Mouse (Mus musculus) midbrain, embryonic 12.5 days (tissue): ENCODE results near the gene Micu1. TPM values are rescaled to one million over a fixed set of nuclear protein-coding genes. Genes with fewer than 3 reads are reported as not detected.

ENCODE experiments used
- ATAC-seq: fragments of 200-750 bp; cut with Nextera tagmentation; 2 replicates; pipeline ENCODE4 v1.8.0; 2017; ENCODE audit warnings: low read depth, moderate TSS enrichment, moderate library complexity; ENCODE audit not compliant: low FRiP score
- H3K27ac ChIP-seq: fragments of 300-500 bp; sonication (generic); replicated peaks from 2 replicates; pipeline ENCODE4 v1.5.1; 2016; ENCODE audit warnings: mild to moderate bottlenecking
- H3K27me3 ChIP-seq: fragments of 300-500 bp; sonication (generic); 2 replicates; pipeline ENCODE4 v1.6.1; 2016; ENCODE audit warnings: mild to moderate bottlenecking
- H3K36me3 ChIP-seq: fragments of 300-500 bp; sonication (generic); 2 replicates; pipeline ENCODE4 v1.6.1; 2016
- H3K4me1 ChIP-seq: fragments of 300-500 bp; sonication (generic); 2 replicates; pipeline ENCODE4 v1.6.1; 2016
- H3K4me2 ChIP-seq: fragments of 300-500 bp; sonication (generic); replicated peaks from 2 replicates; pipeline ENCODE4 v1.6.1; 2016; ENCODE audit warnings: mild to moderate bottlenecking, moderate library complexity
- H3K4me3 ChIP-seq: fragments of 300-500 bp; sonication (generic); 2 replicates; pipeline ENCODE4 v1.5.1; 2016; ENCODE audit warnings: mild to moderate bottlenecking
- H3K9ac ChIP-seq: fragments of 300-500 bp; sonication (generic); replicated peaks from 2 replicates; pipeline ENCODE4 v1.6.1; 2016; ENCODE audit warnings: mild to moderate bottlenecking, moderate library complexity
- H3K9me3 ChIP-seq: fragments of 300-500 bp; sonication (generic); 2 replicates; pipeline ENCODE4 v1.6.1; 2016; ENCODE audit warnings: mild to moderate bottlenecking
- WGBS: fragments of 180-500 bp; shearing (Covaris S2); methylation state at CpG from one replicate; pipeline ENCODE4 v1.1.7; 2016; 5-methylcytosine and 5-hydroxymethylcytosine counted together
- polyA plus RNA-seq: library from polyadenylated mRNA; unstranded; fragments of >200 nt; fragmentation: Nextera tagmentation; extraction: Ambion mirVana; gene quantifications from 2 replicates; pipeline ENCODE4 v1.2.1, GENCODE M21; 2016

Gene Micu1
- polyA plus RNA-seq, 1 experiment from 2014 or later: 75.3 TPM

DNA sequence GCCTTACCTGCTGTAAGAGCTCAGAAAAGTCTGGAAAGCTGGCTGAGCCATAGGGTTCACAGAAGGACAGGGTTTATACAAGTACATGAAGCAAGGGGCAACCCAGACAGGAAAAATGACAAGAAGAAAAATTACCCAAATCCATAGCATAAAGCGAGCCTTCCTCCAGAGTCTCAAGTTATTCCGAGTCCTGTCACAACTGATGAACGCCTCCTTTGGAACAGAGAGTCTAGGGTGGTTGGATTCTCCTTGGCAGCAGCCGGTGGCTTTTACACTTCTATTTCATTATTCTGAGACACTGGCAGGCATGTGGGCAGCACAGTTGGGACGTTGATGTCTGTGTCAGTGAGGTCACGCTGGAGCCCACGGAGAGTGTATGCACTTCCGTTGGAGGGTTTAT lies 115.7 kb downstream of the Micu1 start:
- ATAC-seq: no peak
- WGBS: 91% methylated on average over 8 of the region's 8 CpGs
- H3K4me1 ChIP-seq: peaks cover 4% of the 10 kb centered on the region; the same call in 1 of the 2 replicates
- H3K9me3 ChIP-seq: no peaks in the 10 kb centered on the region
- H3K4me3 ChIP-seq: no peak overlapping the region
- no peaks in the 10 kb centered on the region for H3K36me3 ChIP-seq
- no peak overlapping the region for H3K9ac ChIP-seq
- no peak overlapping the region for H3K4me2 ChIP-seq
- no peak overlapping the region for H3K27ac ChIP-seq
- no peaks in the 10 kb centered on the region for H3K27me3 ChIP-seq

DNA sequence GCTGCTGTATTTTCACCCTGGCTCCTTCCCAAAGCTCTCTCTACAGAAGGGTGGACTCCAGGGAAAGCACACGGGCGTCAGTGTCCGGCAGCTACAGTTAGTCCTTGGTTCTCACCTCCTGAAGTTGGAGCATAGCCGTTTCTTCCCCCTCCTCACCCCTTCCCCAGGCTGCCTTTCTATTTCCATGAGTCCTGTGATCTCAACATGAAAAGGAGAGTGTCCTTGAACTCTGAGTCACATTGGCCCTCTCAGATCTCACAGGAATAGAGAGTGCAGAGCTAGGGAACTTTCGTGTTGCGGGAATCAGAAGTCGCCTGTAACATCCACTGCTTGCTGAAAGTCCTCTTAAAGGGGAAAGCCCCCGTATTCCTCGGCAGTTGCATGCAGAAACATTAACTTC lies 116.9 kb downstream of the Micu1 start:
- ATAC-seq: no peak
- H3K4me1 ChIP-seq: no peaks in the 10 kb centered on the region
- no peak overlapping the region for H3K4me3 ChIP-seq
- H3K27me3 ChIP-seq: no peaks in the 10 kb centered on the region
- H3K9me3 ChIP-seq: no peaks in the 10 kb centered on the region
- no peak overlapping the region for H3K9ac ChIP-seq
- no peaks in the 10 kb centered on the region for H3K36me3 ChIP-seq
- WGBS: 90% methylated on average over 9 of the region's 9 CpGs
- no peak overlapping the region for H3K27ac ChIP-seq
- H3K4me2 ChIP-seq: no peak overlapping the region

DNA sequence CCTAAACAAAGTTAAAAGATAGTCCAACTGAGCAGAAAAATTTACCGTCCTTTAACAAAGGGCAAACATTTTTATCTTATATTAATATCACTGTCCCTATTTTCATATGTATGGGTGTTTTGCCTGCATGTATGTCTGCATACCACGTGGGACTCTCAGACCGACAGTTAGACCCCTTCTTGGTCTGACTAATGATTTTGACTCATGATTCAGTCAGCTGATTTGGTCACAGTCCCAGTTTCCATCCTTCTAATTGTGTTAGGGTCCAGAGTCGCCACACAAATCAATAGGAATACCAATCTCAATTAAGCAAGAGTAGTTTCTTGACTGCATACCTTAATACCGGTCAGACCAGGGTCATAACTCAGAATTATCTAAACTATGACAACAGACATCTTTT lies 118.6 kb downstream of the Micu1 start:
- 89% methylated on average over 5 of the region's 5 CpGs for WGBS

DNA sequence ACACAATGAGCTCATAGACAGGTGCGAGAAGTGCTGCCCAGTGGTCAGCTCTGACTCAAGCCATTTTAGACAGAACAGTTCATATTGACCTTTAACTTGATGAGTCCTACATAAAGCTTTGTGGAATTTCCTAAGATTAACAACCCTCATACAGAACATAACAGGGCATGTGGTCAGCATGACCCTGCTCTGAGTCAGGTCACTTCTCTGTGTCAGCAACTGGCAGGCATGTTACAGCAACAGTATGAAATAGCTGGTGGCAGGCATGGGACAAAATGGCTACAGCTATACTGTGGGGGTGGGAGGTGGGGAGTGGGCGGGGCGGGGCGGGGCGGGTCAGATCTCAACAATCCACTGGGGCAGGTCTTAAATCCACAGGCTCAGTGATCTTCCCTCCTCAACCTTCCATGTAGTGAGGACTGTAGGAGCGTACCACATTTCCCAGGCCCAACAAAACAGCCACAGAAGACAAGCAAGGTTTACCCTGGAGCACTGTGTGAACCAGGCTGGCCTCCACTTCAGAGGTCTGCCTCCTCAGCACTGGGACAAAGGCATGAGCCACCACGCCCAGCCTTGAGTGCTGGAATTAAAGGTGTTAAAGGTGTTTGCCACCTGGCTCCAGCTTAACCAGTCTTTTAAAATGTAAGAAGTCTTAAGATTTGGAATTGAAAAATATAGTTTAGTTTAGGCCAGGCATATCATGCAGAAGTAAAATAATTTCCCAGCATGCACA lies 119.2 kb downstream of the Micu1 start:
- Histone ChIP-seq H3K27me3 (no peaks in the 10 kb centered on the region), H3K4me1 (no peaks in the 10 kb centered on the region), H3K36me3 (no peaks in the 10 kb centered on the region), H3K9ac (no peak overlapping the region), H3K27ac (no peak overlapping the region), H3K4me3 (no peak overlapping the region), H3K9me3 (no peaks in the 10 kb centered on the region), H3K4me2 (no peak overlapping the region)
- 77% methylated on average over 7 of the region's 7 CpGs for WGBS
- no peak for ATAC-seq

More for the DNA sequence above, 118.6 kb downstream of the Micu1 start:
- H3K4me3 ChIP-seq: no peak overlapping the region
- no peak overlapping the region for H3K4me2 ChIP-seq
- H3K9me3 ChIP-seq: no peaks in the 10 kb centered on the region
- no peak overlapping the region for H3K27ac ChIP-seq
- H3K9ac ChIP-seq: no peak overlapping the region
- no peaks in the 10 kb centered on the region for H3K4me1 ChIP-seq
- no peak for ATAC-seq
- no peaks in the 10 kb centered on the region for H3K36me3 ChIP-seq
- no peaks in the 10 kb centered on the region for H3K27me3 ChIP-seq

- 91% methylated on average over 10 of the region's 10 CpGs for WGBS
- Histone ChIP-seq H3K4me3 (no peak overlapping the region), H3K27me3 (no peaks in the 10 kb centered on the region)
Observed at GRCm38 (mm10) chr10:59822857-59823256, 120.6 kb downstream of the Micu1 start.

GRCm38 (mm10) chr10:59825137-59825812 lies 123.0 kb downstream of the Micu1 start:
- H3K27me3 ChIP-seq: no peaks in the 10 kb centered on the region
- H3K4me2 ChIP-seq: no peak overlapping the region
- peaks cover 30% of the 10 kb centered on the region for H3K36me3 ChIP-seq
- no peak overlapping the region for H3K9ac ChIP-seq
- no peaks in the 10 kb centered on the region for H3K9me3 ChIP-seq
- no peaks in the 10 kb centered on the region for H3K4me1 ChIP-seq
- no peak overlapping the region for H3K27ac ChIP-seq
- H3K4me3 ChIP-seq: no peak overlapping the region
- no peak for ATAC-seq
- 85% methylated on average over 16 of the region's 16 CpGs for WGBS

More at GRCm38 (mm10) chr10:59822857-59823256, 120.6 kb downstream of the Micu1 start:
- H3K9me3 ChIP-seq: no peaks in the 10 kb centered on the region
- no peak overlapping the region for H3K4me2 ChIP-seq
- H3K9ac ChIP-seq: no peak overlapping the region
- no peak for ATAC-seq
- no peak overlapping the region for H3K27ac ChIP-seq
- peaks cover 10% of the 10 kb centered on the region for H3K36me3 ChIP-seq
- no peaks in the 10 kb centered on the region for H3K4me1 ChIP-seq

DNA sequence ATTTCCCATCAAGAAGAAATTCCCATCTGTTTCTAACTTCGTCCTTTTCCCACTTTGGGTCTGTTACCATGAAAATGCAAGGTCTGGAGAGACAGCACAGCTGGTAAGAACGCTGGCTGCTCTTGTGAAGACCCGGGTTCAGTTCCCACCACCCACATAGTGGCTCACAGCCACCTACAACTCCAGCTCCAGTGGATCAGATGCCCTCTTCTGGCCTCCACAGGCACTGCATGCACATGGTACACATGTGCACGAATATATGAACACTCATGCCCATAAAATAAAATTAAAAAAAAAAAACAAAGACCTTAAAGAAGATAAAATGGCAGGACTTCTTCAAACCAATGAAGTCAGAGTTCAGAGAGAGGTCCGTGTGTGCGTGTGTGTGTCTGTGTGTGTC lies 127.6 kb downstream of the Micu1 start:
- no peak overlapping the region for H3K27ac ChIP-seq
- no peak for ATAC-seq
- H3K4me3 ChIP-seq: no peak overlapping the region
- no peaks in the 10 kb centered on the region for H3K4me1 ChIP-seq
- H3K9ac ChIP-seq: no peak overlapping the region
- no peak overlapping the region for H3K4me2 ChIP-seq
- WGBS: 93% methylated on average over 6 of the region's 6 CpGs
- no peaks in the 10 kb centered on the region for H3K9me3 ChIP-seq
- H3K36me3 ChIP-seq: peaks cover 30% of the 10 kb centered on the region
- no peaks in the 10 kb centered on the region for H3K27me3 ChIP-seq

DNA sequence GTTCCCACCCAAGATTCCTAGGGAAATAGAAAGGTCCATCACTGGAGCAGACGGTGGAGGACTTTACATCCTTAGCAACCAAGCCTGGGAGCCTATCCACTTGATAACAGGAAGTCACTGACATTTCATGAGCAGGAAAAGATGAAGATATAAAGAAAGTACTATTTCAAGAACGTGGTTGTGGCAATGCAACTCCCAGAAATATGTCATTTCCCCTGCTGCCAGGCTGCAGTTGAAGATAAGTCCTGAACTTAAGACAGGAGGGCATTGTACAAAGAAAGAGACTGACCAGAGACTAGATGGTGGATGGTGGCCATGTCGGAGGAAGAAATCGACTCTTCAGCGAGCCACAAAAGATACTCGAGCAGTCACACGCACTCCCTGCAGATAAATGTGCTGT lies 129.7 kb downstream of the Micu1 start:
- Histone ChIP-seq H3K9ac (no peak overlapping the region), H3K27me3 (no peaks in the 10 kb centered on the region), H3K27ac (no peak overlapping the region), H3K9me3 (no peaks in the 10 kb centered on the region), H3K4me3 (no peak overlapping the region), H3K36me3 (peaks cover 30% of the 10 kb centered on the region), H3K4me1 (no peaks in the 10 kb centered on the region), H3K4me2 (no peak overlapping the region)
- WGBS: 90% methylated on average over 7 of the region's 7 CpGs
- no peak for ATAC-seq

GRCm38 (mm10) chr10:59835301-59836155 lies 133.3 kb downstream of the Micu1 start:
- no peaks in the 10 kb centered on the region; the same call in 1 of the 2 replicates for H3K36me3 ChIP-seq

DNA sequence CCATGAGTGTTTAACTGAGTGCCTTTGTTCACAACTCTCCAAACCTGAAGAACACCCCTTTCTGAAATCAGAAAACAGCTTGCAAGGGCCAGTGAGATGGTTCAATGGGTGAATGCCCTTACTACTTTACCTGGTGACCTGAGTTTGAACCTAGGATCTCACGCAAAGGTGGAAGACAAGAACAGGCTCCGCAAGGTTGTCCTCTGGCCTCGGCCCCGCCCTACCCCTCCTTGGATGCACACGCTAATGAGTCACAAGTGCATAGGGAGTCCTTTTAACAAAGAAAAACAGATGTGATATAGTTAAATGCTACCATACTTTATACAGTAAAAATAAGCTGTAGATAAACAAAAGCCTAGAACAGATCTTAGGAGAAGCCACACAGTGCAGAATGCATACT lies 135.2 kb downstream of the Micu1 start:
- Histone ChIP-seq H3K27ac (no peak overlapping the region), H3K4me2 (no peak overlapping the region), H3K36me3 (no peaks in the 10 kb centered on the region; the same call in 1 of the 2 replicates), H3K9ac (no peak overlapping the region), H3K27me3 (no peaks in the 10 kb centered on the region), H3K9me3 (no peaks in the 10 kb centered on the region), H3K4me1 (no peaks in the 10 kb centered on the region), H3K4me3 (no peak overlapping the region)
- no peak for ATAC-seq
- 95% methylated on average over 5 of the region's 5 CpGs for WGBS

More at GRCm38 (mm10) chr10:59835301-59836155, 133.3 kb downstream of the Micu1 start:
- Histone ChIP-seq H3K27ac (no peak overlapping the region), H3K4me1 (no peaks in the 10 kb centered on the region), H3K4me2 (no peak overlapping the region), H3K27me3 (no peaks in the 10 kb centered on the region), H3K9ac (no peak overlapping the region), H3K4me3 (no peak overlapping the region), H3K9me3 (no peaks in the 10 kb centered on the region)
- 94% methylated on average over 14 of the region's 14 CpGs for WGBS
- no peak for ATAC-seq

GRCm38 (mm10) chr10:59841434-59841833 lies 139.2 kb downstream of the Micu1 start:
- Histone ChIP-seq H3K4me1 (no peaks in the 10 kb centered on the region), H3K27me3 (no peaks in the 10 kb centered on the region), H3K4me2 (no peak overlapping the region), H3K9me3 (no peaks in the 10 kb centered on the region), H3K9ac (no peak overlapping the region), H3K36me3 (no peaks in the 10 kb centered on the region), H3K27ac (no peak overlapping the region), H3K4me3 (no peak overlapping the region)
- no peak for ATAC-seq
- 90% methylated on average over 8 of the region's 8 CpGs for WGBS

DNA sequence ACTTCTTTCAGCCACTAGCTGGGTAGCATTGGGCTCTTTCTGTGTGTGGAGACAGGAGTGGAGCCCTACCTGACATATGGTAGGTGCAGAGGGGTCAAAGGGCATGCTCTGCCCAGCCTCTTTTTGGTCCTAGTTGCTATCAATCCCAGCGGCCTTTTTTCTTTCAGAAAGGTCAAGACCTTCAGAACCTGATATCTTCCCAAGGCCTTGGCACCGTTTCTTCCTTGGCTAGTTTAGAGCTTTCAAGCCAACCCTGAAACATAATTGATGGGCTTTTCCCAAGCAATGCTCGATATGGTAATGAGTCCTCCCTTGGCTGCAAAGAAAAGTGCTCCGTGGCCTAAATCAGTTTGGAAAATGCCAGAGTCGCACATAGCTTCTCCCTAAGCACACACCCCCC lies 140.8 kb downstream of the Micu1 start:
- no peak for ATAC-seq
- H3K9me3 ChIP-seq: no peaks in the 10 kb centered on the region
- H3K9ac ChIP-seq: no peak overlapping the region
- 45% methylated on average over 5 of the region's 5 CpGs for WGBS
- no peaks in the 10 kb centered on the region for H3K4me1 ChIP-seq
- no peak overlapping the region for H3K4me3 ChIP-seq
- H3K27ac ChIP-seq: no peak overlapping the region
- H3K27me3 ChIP-seq: no peaks in the 10 kb centered on the region
- no peaks in the 10 kb centered on the region for H3K36me3 ChIP-seq
- H3K4me2 ChIP-seq: no peak overlapping the region
